Mouse (Mus musculus) thymus, postnatal 0 days (tissue): Measurements from ENCODE around the gene Gipc1. TPM values are rescaled to one million over a fixed set of nuclear protein-coding genes. Genes with fewer than 3 reads are reported as not detected.

Experiments
- DNase-seq: peaks from one replicate; pipeline ENCODE4 v3.0.0-alpha.2; 2015; ENCODE audit warnings: low spot score
- polyA plus RNA-seq: library from polyadenylated mRNA; unstranded; fragments of >200 nt; fragmentation: Nextera tagmentation; extraction: Ambion mirVana; gene quantifications from 2 replicates; pipeline ENCODE4 v1.2.1, GENCODE M21; 2015

Gipc1 gene
- polyA plus RNA-seq, 1 experiment from 2014 or later, result 90.6 TPM

DNA sequence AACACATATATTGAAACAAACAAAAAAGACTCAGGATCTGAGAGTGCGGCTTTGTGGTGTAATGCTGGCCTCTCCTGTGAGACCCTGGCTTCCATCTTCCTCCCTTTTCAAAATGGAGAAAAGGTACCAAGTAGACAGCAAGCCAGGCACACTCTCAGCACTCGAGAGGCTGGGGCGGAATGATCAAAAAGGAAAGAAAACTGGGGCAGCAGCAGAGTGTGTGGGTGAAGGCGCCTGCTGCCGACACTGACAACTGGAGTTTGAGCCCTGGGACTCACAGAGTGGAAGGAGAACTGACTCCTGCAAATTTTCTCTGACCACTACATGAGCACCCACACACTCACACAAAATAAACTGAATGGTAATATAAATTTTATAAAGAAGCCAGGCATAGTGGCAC is 22.0 kb downstream of the Gipc1 start:
- DNase-seq, result no peak

DNA sequence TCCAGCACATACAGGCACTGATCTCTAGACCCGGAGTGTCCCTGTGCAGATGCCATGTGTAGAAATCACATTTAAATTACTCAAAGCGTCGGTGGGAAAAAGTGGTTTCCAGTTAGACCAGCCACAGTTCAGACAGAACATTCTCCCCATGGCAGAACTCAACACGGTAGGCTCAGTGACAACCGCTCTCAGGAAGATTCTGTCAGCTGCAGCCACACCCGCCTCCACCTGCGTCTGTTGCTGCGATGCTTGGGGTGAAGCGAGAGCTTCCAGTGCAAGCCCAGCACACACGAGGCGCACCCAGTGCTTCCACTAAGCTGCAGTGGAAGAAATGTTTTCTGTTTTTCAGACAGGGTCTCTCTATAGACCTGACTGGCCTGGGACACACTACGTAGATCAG is 27.4 kb downstream of the Gipc1 start:
- DNase-seq, result no peak

DNA sequence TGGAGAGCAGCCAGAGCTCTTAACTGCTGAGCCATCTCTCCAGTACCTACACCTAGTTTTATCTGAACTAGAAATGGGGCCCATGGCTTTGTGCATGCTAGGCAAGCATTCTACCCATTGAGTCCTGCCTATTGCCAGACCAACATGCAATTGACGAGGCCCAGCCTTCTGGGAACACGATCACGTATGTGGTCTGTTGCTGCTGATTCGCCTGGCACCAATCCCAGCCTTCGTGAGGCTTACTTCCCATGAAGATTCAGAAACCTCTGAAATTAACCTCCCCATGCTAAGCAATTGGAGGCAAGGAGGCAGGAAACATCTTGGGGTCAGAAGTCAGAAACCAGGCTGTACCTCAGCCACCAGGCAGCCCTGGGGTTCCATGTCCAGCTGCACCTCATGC is 28.1 kb downstream of the Gipc1 start:
- DNase-seq, result no peak

DNA sequence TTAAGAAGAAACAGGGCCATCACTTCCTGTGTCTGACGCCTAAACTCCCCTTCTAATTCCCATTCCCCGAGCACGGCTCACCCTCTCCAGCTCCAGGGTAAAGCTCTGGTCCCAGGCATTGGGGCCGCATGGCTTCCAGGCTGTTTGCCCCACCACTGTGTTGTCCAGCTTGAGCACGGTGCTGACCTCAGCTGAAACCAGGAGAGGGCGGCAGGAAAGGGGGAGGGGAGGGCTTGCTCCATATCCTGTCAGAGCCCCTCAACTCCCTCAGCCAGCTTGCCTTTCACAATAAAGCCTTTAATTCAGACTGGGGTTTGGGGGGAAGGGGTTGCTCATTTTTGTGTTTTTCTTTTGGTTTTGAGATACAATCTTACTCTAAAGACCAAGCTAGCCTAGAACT is 28.6 kb downstream of the Gipc1 start:
- DNase-seq, result no peak

DNA sequence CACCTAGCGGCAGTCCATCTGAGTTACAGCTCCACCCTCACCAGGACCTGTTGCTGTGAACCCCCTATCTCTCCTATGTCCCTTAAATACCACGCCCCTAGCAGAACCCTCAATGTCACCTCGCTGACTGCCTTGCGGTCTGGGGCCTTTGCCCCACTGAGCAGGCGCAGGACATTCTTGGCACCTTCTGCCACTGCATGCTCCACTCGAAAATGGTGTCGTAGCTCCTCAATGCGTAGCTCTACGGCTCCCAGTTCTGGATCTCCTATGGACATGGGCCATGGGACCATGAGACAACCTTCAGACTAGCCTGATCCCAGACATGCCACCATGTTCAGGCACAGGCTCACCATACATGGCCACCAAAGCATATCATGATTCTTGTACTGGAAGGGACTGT is 32.0 kb downstream of the Gipc1 start:
- no peak for DNase-seq

DNA sequence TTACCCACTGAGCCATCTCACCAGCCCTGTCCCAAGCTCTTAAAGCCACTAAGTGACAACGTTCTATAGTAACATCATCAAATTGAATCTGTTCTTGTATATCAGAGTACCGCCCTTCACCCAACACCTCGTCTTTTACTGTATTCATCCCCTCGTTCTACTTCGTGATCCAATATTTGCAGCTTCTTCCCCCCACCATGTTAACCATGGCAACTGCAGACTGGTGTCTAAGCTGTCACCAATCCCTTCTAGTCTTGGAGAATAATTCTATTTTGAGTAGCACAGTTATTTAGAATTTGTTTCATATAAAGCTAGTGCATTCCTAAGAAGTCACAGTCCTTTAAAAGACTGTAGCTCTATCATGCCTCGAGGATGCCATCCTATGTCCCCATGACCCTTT is 36.8 kb downstream of the Gipc1 start:
- DNase-seq, result no peak

DNA sequence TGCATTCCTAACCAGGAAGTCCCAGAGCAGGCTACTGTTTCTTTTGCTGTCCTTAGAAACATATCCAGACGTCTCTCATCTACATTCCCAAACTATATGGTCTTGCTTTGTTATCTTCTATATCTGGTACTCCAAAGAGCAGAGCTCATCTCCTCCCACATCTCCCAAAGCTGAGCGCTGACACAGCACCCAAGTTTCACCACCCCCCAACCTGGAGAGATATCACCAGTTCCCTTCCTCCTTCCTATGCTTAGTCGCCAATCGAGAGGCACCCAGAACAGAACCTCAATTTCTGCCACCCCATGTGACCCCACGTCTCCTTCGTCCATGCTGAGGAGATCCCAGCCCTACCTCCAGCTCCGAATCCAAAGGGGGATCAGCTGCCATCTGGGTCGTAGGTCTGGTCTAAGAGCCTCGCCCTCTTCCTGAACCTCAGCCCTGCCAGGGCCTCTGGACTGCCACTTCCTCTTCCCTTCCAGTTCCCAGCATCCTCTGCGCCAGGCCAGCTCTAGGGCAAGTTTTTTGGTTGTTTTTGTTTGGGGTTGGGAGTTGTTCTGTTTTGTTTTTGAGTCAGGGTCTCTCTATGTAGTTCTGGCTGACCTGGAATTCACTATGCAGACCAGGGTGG is 41.2 kb downstream of the Gipc1 start:
- peak; percentile 40 for DNase-seq

DNA sequence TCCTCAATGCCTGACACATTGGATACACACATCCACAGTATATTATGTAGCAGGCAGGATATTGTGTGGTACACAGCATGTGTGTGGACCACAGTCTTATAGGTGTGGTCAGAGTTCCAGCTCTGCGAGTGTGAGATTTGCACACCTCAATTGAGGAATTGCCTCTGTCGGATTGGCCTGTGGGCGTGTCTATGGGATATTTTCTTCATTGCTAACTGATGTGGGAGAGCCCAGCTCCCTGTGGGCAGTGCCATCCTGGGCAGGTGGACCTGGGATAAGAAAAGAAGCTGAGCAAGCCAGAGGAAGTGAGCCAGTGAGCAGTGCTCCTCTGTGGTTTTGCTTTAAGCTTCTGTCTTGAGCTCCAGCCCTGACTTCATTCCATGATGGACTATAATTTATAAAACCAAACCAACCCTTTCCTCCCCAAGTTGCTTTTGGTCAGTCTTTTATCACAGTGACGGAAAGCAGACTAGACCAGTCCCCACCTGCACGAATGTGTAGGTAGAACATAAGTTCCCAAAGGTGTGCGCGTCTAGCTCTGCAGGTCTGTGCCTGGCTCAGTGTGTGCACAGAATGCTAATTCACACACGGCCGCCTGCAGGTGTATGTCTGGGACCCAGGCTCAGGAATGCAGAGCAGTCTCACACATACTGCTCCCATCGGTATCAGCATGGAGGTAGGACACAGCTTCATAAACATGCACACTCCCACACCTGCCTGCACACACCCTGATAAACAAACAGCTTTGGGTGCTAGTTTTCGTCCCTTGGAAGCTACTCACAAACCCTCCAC is 42.1 kb downstream of the Gipc1 start:
- DNase-seq, result no peak

DNA sequence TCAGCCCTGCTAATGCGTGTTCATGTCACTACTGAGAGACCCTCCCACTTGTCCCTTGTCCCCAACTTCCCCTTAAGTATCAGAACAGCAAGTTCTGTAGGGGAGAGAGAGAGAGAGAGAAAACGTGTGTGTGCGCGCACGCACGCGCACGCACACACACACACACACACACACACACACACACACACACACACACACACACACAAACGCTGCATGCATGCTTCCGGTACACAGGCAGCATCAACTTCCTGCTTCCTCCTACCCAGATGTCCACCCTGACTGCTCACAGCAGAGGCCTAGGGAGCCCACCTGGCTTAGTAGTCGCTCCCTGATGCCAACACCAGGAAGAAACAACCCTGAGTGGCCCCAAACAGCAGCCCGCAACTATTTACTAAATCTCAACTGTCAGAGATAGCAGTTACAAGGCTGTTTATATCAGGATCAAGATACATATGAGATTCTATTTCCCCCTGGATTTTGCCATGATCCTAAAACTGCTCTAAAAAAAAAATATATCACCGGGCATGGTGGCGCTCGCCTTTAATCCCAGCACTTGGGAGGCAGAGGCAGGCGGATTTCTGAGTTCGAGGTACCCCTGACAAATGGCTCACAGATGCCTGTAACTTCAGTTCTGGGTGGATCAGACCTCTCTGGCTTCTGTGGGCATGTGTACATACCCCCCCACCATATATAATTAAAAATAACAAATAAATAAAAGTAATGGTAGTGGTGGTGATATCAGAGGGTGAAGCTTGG is 43.1 kb downstream of the Gipc1 start:
- DNase-seq, result peak; percentile 74

DNA sequence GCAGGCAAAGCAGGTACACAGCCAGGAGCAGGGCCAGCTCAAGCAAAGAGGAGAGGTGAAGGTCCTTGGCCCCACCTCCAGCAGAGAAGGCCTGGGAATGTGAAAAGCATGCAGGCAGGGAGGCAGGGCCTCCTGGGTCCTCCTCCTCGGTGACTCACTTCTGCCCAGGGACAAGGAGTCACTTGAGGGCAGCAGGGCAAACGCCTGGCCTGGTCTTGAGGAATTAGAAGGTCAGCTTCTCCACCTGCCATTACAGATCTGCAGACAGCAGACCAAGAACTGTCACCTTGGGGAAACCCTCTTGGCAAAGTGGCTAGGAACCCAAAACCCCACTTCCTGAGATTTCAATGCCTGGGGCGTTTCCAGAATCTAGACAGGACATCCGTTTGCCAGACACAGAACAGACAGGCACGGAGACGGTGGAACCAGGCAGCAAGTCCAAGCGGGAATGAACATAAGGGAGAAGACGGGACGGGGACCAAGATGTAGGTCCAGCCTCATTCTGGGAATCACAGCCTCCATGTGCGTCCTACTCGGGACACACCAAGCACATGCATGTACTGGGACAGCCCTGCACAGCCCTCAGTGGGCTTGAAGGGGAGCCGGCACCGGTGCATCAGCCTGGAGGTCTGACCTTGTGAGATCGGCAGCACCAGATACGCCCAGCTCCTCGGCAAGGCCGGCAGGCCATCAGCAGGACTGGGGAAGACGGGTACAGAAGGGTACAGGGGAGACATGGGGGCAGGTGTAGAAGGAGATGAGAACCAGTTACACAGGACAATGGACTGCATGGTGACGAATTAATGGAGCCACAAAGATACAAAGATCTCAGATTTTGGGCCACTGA is 45.1 kb downstream of the Gipc1 start:
- no peak for DNase-seq

DNA sequence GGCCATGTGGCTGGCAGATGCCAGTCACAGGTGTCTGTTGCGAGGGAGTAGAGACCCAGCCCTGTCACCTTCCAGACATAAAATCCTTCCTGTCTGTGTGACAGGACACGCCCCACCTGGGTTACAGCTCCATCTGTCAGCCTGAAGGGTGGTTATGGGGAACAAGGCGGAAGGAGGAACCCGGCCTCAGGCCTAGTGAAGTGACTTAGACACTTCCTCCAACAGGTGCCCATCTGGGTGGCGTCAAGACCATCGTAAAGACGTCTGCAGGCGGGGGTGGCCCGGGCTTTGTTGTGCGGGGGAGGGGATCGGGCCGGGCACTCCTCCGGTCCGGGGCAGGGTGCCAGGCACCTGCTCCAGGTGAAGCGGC is 45.8 kb downstream of the Gipc1 start:
- DNase-seq, result peak; percentile 87

DNA sequence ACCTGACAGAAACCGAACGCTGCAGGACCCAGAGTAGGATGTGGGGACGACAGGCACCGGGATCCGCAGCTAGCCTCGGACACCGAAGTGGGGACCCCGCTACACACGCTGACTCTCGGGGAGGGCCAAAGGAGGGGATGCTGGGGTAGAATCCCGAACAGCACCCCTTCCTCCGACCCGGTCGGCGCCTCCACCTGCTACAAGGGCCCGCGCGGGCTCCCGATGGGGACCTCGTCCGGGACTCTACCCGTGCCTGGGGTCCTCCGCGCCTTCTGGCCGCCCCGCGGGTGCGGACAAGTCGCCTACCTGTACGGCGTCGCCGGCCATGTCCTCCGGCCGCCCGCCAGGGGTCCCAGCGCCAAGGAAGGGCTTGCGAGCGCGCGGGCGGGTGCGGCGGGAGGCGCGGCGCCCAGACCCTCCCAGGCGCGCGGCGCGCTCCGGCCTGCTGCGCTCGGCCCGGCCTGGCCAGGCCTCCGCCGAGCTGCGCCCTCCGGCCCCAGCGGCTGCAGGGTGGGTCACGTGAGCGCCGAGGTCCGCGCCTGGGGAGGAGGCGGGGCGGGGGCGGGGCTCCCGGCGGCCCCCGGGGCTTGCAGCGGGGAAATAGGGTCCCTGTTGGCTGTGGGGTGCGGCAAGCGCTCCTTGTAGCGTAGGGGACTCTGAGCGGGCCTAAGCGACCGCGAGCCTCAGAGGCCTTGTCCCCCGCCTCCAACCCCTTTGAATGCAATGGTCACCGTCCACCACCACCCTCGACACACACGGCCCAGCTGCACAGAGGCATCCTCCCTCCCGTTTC is 46.4 kb downstream of the Gipc1 start, which contains the start of gene Pkn1:
Gene Pkn1 (minus strand): TSS at position 519 of the 793 bp plus-strand sequence.
- peak; percentile 74 for DNase-seq

DNA sequence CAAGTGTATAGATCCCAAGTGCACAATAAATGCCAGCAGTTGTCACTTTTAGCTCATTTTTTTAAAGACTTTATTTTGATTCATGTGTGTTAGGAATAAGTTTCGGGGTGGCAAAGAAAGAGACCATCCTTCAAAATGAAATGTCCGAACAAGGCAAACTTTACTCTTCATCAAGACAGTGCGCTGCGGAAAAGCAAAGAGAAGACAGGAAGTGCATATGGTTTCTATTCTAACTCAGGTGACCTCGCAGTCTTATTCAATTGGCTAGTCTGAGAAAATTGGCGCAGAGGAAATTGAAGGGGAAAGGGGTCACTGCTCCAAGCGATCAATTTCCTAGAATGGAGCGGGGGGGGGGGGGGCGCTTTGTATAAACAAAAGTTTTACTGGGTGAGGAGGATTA is 47.1 kb downstream of the Gipc1 start:
- DNase-seq, result peak; percentile 59

DNA sequence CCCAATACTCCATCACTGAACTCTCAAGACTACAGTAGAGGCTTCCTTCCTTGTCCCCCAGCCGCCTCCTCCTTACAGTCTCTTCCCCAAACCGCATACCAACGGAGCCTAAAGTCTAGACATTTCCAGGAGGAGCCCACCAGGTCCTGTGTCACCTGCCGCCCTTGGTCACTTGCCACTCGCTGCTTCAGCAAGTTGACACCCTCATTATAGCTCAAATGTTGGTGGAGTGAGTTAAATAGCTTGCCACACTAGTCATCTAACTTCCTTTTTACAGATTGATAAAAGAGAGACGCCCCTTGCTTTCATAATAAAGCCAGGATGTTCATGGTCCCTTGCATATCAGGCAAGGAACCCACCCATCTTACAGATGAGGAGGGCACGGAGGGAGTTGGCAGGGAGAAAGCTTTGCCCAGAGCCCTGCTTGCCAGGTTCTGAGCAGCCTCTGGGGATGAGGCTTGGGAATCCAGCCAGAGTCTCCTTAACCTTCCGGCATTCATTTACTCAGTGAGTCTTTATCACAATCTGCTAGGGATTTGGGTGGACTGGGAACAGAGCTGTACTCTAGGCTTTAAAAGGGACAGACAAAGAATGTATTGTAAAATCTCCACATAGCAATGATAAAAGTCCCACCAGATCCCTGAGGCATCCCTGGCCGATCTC is 48.1 kb downstream of the Gipc1 start:
- no peak for DNase-seq

DNA sequence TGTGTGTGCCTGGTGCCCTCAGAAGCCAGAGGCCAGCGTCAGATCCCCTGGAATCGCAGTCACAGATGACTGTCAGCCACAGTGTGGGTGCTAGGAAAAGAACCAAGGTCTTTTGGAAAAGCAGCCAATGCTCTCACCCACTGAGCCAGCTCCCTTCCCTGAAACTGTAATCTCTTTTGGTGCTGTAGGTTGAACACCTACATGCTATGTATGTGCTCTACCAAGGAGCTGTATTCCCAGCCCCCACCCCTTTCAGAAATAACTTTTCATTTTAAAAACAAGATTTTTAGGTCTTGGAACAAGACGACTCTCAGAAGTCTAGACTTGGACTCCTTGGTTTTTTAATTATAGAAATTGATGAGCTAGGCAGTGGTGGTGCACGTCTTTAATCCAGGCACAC is 50.9 kb downstream of the Gipc1 start:
- DNase-seq, result no peak

DNA sequence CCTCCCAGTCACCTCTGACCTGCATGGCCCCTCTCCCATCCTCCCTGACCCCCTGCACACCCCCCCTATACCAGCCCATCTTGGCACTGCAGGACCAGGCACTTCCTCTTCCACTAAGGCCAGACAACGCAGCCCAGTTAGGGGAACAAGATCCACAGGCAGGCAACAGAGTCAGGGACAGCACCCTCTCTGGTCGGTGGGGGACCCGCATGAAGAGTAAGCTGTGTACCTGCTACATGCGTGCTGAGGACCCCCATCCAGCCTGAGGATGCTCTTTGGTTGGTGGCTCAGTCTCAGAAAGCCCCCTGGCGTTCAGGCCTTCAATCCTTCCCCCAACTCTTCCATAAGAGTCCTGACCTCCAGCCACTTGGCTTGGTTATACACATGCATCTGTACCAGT is 53.9 kb downstream of the Gipc1 start:
- DNase-seq, result no peak

DNA sequence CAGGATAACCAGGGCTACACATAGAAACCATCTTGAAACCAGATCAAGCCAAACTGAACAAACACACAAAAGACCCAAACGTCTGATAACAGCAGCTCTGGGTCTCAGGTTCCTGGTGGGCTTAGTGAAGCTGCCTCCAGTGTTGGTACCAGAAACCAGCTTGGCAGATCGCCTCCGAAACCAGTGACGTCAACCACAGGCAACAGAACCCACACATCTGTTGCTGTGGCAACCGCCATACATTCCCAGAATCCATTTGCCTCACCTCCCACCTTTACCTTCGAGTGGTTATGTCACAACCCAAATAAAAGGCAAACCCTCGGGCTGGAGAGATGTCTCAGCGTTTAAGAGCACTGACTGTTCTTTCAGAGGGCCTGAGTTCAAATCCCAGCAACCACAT is 55.1 kb downstream of the Gipc1 start:
- no peak for DNase-seq
